Mouse (Mus musculus) urinary bladder, postnatal 4 days (tissue): ENCODE data around the gene Gm3604.
"Not testable (repeated sequence)": the region's sequence is repeated elsewhere in the genome, so short reads cannot be mapped to it uniquely, and the experiment has no call there.

Source experiments
- DNase-seq, 2 experiments: peaks; one replicate each; pipeline ENCODE4 v3.0.0; 2021 to 2022; ENCODE audit warnings: low spot score in 2 of 2

Gene Gm3604

DNA sequence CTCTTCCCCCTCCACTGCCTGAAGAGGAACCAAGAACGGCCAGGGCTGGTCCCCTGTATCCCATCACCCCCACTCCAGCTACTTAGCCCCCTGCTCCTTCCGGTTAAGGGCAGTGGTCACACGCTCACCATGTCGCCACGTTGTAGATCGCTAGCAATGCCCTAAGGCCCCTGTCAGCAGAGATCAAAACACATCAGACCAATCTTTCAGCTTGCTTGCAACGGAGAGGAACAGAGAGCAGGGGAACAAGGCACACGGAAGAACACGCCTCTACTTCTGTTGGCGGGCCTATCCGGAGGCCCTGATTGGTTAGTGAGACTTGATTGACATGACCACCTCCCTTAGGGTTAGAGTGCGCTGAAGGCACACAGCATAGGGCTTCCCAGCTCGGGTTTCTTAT lies at the start of gene Gm3604:
TSS of gene Gm3604 (minus strand) at position 226 of the 400 bp plus-strand sequence.
- DNase-seq, result peak; percentile 39 to 58

DNA sequence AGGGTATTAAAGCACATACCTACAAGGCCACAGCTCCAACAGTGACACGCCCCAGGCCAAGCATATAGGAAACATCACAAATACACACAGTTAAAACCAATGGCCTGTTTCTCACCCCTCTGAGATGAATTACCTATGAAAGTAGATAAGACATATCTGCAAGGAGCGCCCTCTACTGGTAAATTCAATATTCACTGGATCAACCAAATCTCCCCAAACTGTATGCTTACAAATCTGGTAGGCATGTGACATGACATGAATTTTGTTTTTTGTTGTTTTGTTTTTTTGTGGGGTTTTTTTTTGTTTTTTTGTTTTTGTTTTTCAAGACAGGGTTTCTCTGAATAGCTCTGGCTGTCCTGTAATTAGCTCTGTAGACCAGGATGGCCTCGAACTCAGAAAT lies 16.2 kb upstream of the Gm3604 start:
- DNase-seq, result not testable (repeated sequence)

GRCm38 (mm10) chr13:62390076-62390620 lies 7.2 kb upstream of the Gm3604 start:
- DNase-seq, result not testable (repeated sequence)

- DNase-seq, result no peak
Measured at GRCm38 (mm10) chr13:62331786-62332185, 51.2 kb downstream of the Gm3604 start.

DNA sequence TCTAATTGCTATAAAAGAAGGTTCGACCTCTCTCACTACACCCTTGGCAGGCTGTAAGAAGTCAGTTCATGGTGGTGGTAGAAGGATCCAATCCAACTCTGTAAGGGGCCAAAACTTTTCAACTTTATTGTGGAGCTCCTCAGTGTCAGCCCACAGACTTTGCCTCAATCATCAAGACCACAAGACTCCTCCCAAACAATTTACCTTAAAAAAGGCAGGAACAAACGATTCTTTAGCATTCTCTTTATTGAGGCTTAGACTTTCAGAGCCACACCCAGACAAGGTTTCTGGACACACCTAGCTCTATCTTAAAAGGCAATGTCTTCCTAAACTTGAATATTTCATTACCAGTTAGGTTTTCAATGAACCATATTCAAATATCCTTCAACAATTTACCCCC lies 51.6 kb downstream of the Gm3604 start:
- DNase-seq, result no peak
